Mouse (Mus musculus) myocyte (in vitro differentiated cells): ENCODE results near the gene Cdc26.

Experiments
- CEBPB ChIP-seq: IDR thresholded peaks from 2 replicates; pipeline ENCODE4 v1.6.1; 2011; ENCODE audit warnings: mild to moderate bottlenecking, moderate library complexity; ENCODE audit not compliant: poor library complexity, insufficient read depth, severe bottlenecking
- E2F4 ChIP-seq: IDR thresholded peaks from one replicate; pipeline ENCODE4 v1.6.1; 2011; ENCODE audit warnings: mild to moderate bottlenecking, control low read depth, moderate library complexity; ENCODE audit not compliant: insufficient read depth
- MAX ChIP-seq: IDR thresholded peaks from one replicate; pipeline ENCODE4 v1.6.1; 2011; ENCODE audit warnings: low read depth, mild to moderate bottlenecking, control low read depth
- MYOD1 ChIP-seq, 3 experiments: IDR thresholded peaks; one replicate each; pipeline ENCODE4 v1.6.1; 2011; ENCODE audit warnings: control low read depth in 2 of 3, low read depth in 2 of 3, mild to moderate bottlenecking in 2 of 3, moderate library complexity in 1 of 3; ENCODE audit not compliant: insufficient read length in 2 of 3, control insufficient read depth in 1 of 3
- POLR2A ChIP-seq: IDR thresholded peaks from one replicate; pipeline ENCODE4 v1.6.1; 2011; ENCODE audit warnings: low read depth, mild to moderate bottlenecking, control low read depth, moderate library complexity; ENCODE audit not compliant: insufficient read length
- SRF ChIP-seq: IDR thresholded peaks from one replicate; pipeline ENCODE4 v1.6.1; 2011; ENCODE audit warnings: low read depth; ENCODE audit not compliant: control insufficient read depth, insufficient read length
- TCF3 ChIP-seq: IDR thresholded peaks from one replicate; pipeline ENCODE4 v1.6.1; 2011; ENCODE audit warnings: low read depth, control low read depth; ENCODE audit not compliant: insufficient read length
- USF1 ChIP-seq: IDR thresholded peaks from one replicate; pipeline ENCODE4 v1.6.1; 2011; ENCODE audit warnings: low read depth, mild to moderate bottlenecking, control low read depth, moderate library complexity

GRCm38 (mm10) chr4:62398956-62399355 is 9.5 kb downstream of the Cdc26 start:
- TF ChIP-seq USF1 (no peak), E2F4 (no peak), POLR2A (no peak), SRF (no peak), CEBPB (no peak), MAX (no peak), MYOD1 (IDR thresholded peaks at IDR 0.05; ENCODE audit: control insufficient read depth in 1 of 3, insufficient read length in 2 of 3, low read depth in 2 of 3) (no peak), TCF3 (no peak)
